Mouse (Mus musculus): ENCODE measurements around the gene Abcc12. TPM values are rescaled to one million over a fixed set of nuclear protein-coding genes. Genes with fewer than 3 reads are reported as not detected.

Abcc12 gene
- polyA plus RNA-seq, 1 experiment from 2014 or later = 0.22 TPM

GRCm38 (mm10) chr8:86445516-86445915 lies 135.0 kb downstream of the Abcc12 start:
- Histone ChIP-seq H3K4me1 (ENCODE audit: control insufficient read depth, insufficient read depth, low read length) (no peaks in the 10 kb centered on the region), H3K9me3 (ENCODE audit: control insufficient read depth, low read depth, low read length) (no peaks in the 10 kb centered on the region), H3K4me3 (ENCODE audit: low read depth, low read length) (no peak overlapping the region), H3K27ac (ENCODE audit: low read length) (no peak overlapping the region), H3K27me3 (ENCODE audit: control insufficient read depth, insufficient read depth, low read length) (no peaks in the 10 kb centered on the region), H3K4me2 (replicated peaks; ENCODE audit: low read depth, low read length) (no peak overlapping the region), H3K36me3 (ENCODE audit: control insufficient read depth, insufficient read depth, low read length) (no peaks in the 10 kb centered on the region), H3K9ac (replicated peaks; ENCODE audit: low read depth, low read length) (no peak overlapping the region)
- ATAC-seq (ENCODE audit: insufficient number of reproducible peaks, insufficient read depth, low FRiP score, low read depth) = no peak
- WGBS = 71% methylated on average over 4 of the region's 4 CpGs

GRCm38 (mm10) chr8:86443744-86444143 lies 136.7 kb downstream of the Abcc12 start:
- 75% methylated on average over 2 of the region's 2 CpGs for WGBS
- H3K4me2 ChIP-seq (replicated peaks; ENCODE audit: low read depth, low read length) = no peak overlapping the region
- no peaks in the 10 kb centered on the region for H3K9me3 ChIP-seq (ENCODE audit: control insufficient read depth, low read depth, low read length)
- no peaks in the 10 kb centered on the region for H3K27me3 ChIP-seq (ENCODE audit: control insufficient read depth, insufficient read depth, low read length)
- no peak for ATAC-seq (ENCODE audit: insufficient number of reproducible peaks, insufficient read depth, low FRiP score, low read depth)
- no peaks in the 10 kb centered on the region for H3K36me3 ChIP-seq (ENCODE audit: control insufficient read depth, insufficient read depth, low read length)
- no peaks in the 10 kb centered on the region for H3K4me1 ChIP-seq (ENCODE audit: control insufficient read depth, insufficient read depth, low read length)
- no peak overlapping the region for H3K4me3 ChIP-seq (ENCODE audit: low read depth, low read length)
- H3K9ac ChIP-seq (replicated peaks; ENCODE audit: low read depth, low read length) = no peak overlapping the region
- H3K27ac ChIP-seq (ENCODE audit: low read length) = no peak overlapping the region

GRCm38 (mm10) chr8:86438983-86439299 lies 141.5 kb downstream of the Abcc12 start:
- no peak overlapping the region for H3K4me3 ChIP-seq (ENCODE audit: low read depth, low read length)
- 78% methylated on average over 3 of the region's 3 CpGs for WGBS
- no peaks in the 10 kb centered on the region for H3K27me3 ChIP-seq (ENCODE audit: control insufficient read depth, insufficient read depth, low read length)
- no peaks in the 10 kb centered on the region for H3K4me1 ChIP-seq (ENCODE audit: control insufficient read depth, insufficient read depth, low read length)
- H3K9ac ChIP-seq (replicated peaks; ENCODE audit: low read depth, low read length) = no peak overlapping the region
- H3K36me3 ChIP-seq (ENCODE audit: control insufficient read depth, insufficient read depth, low read length) = no peaks in the 10 kb centered on the region
- no peak overlapping the region for H3K27ac ChIP-seq (ENCODE audit: low read length)
- ATAC-seq (ENCODE audit: insufficient number of reproducible peaks, insufficient read depth, low FRiP score, low read depth) = no peak
- H3K9me3 ChIP-seq (ENCODE audit: control insufficient read depth, low read depth, low read length) = no peaks in the 10 kb centered on the region
- H3K4me2 ChIP-seq (replicated peaks; ENCODE audit: low read depth, low read length) = no peak overlapping the region

- ATAC-seq (ENCODE audit: insufficient number of reproducible peaks, insufficient read depth, low FRiP score, low read depth) = no peak
- 65% methylated on average over 5 of the region's 5 CpGs for WGBS
- Histone ChIP-seq H3K9ac (replicated peaks; ENCODE audit: low read depth, low read length) (no peak overlapping the region), H3K27me3 (ENCODE audit: control insufficient read depth, insufficient read depth, low read length) (no peaks in the 10 kb centered on the region), H3K9me3 (ENCODE audit: control insufficient read depth, low read depth, low read length) (no peaks in the 10 kb centered on the region), H3K36me3 (ENCODE audit: control insufficient read depth, insufficient read depth, low read length) (no peaks in the 10 kb centered on the region), H3K4me3 (ENCODE audit: low read depth, low read length) (no peak overlapping the region), H3K4me1 (ENCODE audit: control insufficient read depth, insufficient read depth, low read length) (no peaks in the 10 kb centered on the region), H3K27ac (ENCODE audit: low read length) (no peak overlapping the region), H3K4me2 (replicated peaks; ENCODE audit: low read depth, low read length) (no peak overlapping the region)
Observed at GRCm38 (mm10) chr8:86438133-86438982, 142.1 kb downstream of the Abcc12 start.

GRCm38 (mm10) chr8:86437418-86437817 lies 143.1 kb downstream of the Abcc12 start:
- ATAC-seq (ENCODE audit: insufficient number of reproducible peaks, insufficient read depth, low FRiP score, low read depth) = no peak
- Histone ChIP-seq H3K27me3 (ENCODE audit: control insufficient read depth, insufficient read depth, low read length) (no peaks in the 10 kb centered on the region), H3K36me3 (ENCODE audit: control insufficient read depth, insufficient read depth, low read length) (no peaks in the 10 kb centered on the region), H3K4me1 (ENCODE audit: control insufficient read depth, insufficient read depth, low read length) (no peaks in the 10 kb centered on the region), H3K9ac (replicated peaks; ENCODE audit: low read depth, low read length) (no peak overlapping the region), H3K9me3 (ENCODE audit: control insufficient read depth, low read depth, low read length) (no peaks in the 10 kb centered on the region), H3K4me2 (replicated peaks; ENCODE audit: low read depth, low read length) (no peak overlapping the region), H3K4me3 (ENCODE audit: low read depth, low read length) (no peak overlapping the region), H3K27ac (ENCODE audit: low read length) (no peak overlapping the region)
- 75% methylated on average over 1 of the region's 1 CpGs for WGBS

Small RNA genes within 50 kb of the gene (microRNA-seq; reads per million reads assigned to microRNA genes)
- gene Gm44348 = not detected

Other genes starting within 250 kb of the Abcc12 start
- gene Lonp2, start 43.4 kb upstream of the Abcc12 start, polyA plus RNA-seq (2014; fragmentation: Nextera tagmentation; extraction: Ambion mirVana) = 45.4 and 50.8 TPM in 2 replicates
- gene Gm10638, start 165.0 kb upstream of the Abcc12 start, polyA plus RNA-seq (2014; fragmentation: Nextera tagmentation; extraction: Ambion mirVana) = 3.7 and 3.9 TPM in 2 replicates
- gene Siah1a, start 165.2 kb upstream of the Abcc12 start, polyA plus RNA-seq (2014; fragmentation: Nextera tagmentation; extraction: Ambion mirVana) = 39.1 and 48.9 TPM in 2 replicates

Measured in stomach, embryonic 14.5 days (tissue).